Mouse (Mus musculus): ENCODE data around the gene Hck. TPM values are rescaled to one million over a fixed set of nuclear protein-coding genes. Genes with fewer than 3 reads are reported as not detected.

Hck gene
- 1 to 10 TPM; 1.6 to 5.9 (median 3.6) TPM for total RNA-seq (2022)

GRCm38 (mm10) chr2:153108313-153109264, at the start of gene Hck:
Gene Hck, plus strand, starts transcription at chr2:153108468.
- no peak for DNase-seq (ENCODE audit: low spot score in 2 of 2)

- no peak for DNase-seq (ENCODE audit: low spot score in 2 of 2)
Observed at GRCm38 (mm10) chr2:153060216-153060615, 48.1 kb upstream of the Hck start.

GRCm38 (mm10) chr2:153063394-153063793, 44.9 kb upstream of the Hck start:
- peak; percentile 24 to 29 for DNase-seq (ENCODE audit: low spot score in 2 of 2)

GRCm38 (mm10) chr2:153064190-153064970, 43.9 kb upstream of the Hck start:
- DNase-seq (ENCODE audit: low spot score in 2 of 2): no peak

- no peak for DNase-seq (ENCODE audit: low spot score in 2 of 2)
Observed at GRCm38 (mm10) chr2:153065747-153066508, 42.3 kb upstream of the Hck start, which contains the start of gene Ccm2l. Gene Ccm2l, plus strand, starts transcription at chr2:153065955.

- no peak for DNase-seq (ENCODE audit: low spot score in 2 of 2)
Observed at GRCm38 (mm10) chr2:153066991-153067390, 41.3 kb upstream of the Hck start.

- no peak for DNase-seq (ENCODE audit: low spot score in 2 of 2)
Observed at GRCm38 (mm10) chr2:153070762-153071490, 37.3 kb upstream of the Hck start.

- peak in 1 of 2 experiments; percentile 43 for DNase-seq (ENCODE audit: low spot score in 2 of 2)
Observed at GRCm38 (mm10) chr2:153071491-153072184, 36.6 kb upstream of the Hck start.

- no peak for DNase-seq (ENCODE audit: low spot score in 2 of 2)
Observed at GRCm38 (mm10) chr2:153074651-153075050, 33.6 kb upstream of the Hck start.

- DNase-seq (ENCODE audit: low spot score in 2 of 2): no peak
Observed at GRCm38 (mm10) chr2:153075961-153076360, 32.3 kb upstream of the Hck start.

GRCm38 (mm10) chr2:153080841-153081523, 27.3 kb upstream of the Hck start:
- DNase-seq (ENCODE audit: low spot score in 2 of 2): peak; percentile 45 to 84

GRCm38 (mm10) chr2:153081866-153082265, 26.4 kb upstream of the Hck start:
- DNase-seq (ENCODE audit: low spot score in 2 of 2): no peak

- no peak for DNase-seq (ENCODE audit: low spot score in 2 of 2)
Observed at GRCm38 (mm10) chr2:153083275-153083674, 25.0 kb upstream of the Hck start.

GRCm38 (mm10) chr2:153083824-153084223, 24.4 kb upstream of the Hck start:
- no peak for DNase-seq (ENCODE audit: low spot score in 2 of 2)

GRCm38 (mm10) chr2:153084261-153084976, 23.8 kb upstream of the Hck start:
- DNase-seq (ENCODE audit: low spot score in 2 of 2): no peak

- DNase-seq (ENCODE audit: low spot score in 2 of 2): no peak
Observed at GRCm38 (mm10) chr2:153085556-153085955, 22.7 kb upstream of the Hck start.

- no peak for DNase-seq (ENCODE audit: low spot score in 2 of 2)
Observed at GRCm38 (mm10) chr2:153086166-153086565, 22.1 kb upstream of the Hck start.

GRCm38 (mm10) chr2:153087091-153087490, 21.2 kb upstream of the Hck start:
- peak in 1 of 2 experiments; percentile 41 for DNase-seq (ENCODE audit: low spot score in 2 of 2)

- DNase-seq (ENCODE audit: low spot score in 2 of 2): no peak
Observed at GRCm38 (mm10) chr2:153089316-153089715, 19.0 kb upstream of the Hck start.
